Mouse (Mus musculus) Patski (cell line): Measurements from ENCODE around the gene Fam98c. TPM values are rescaled to one million over a fixed set of nuclear protein-coding genes. Genes with fewer than 3 reads are reported as not detected.
"Not testable (repeated sequence)": the region's sequence is repeated elsewhere in the genome, so short reads cannot be mapped to it uniquely, and the experiment has no call there.

Experiments
- ATAC-seq: fragments of 100-300 bp; one replicate; pipeline ENCODE4 v1.8.0; 2021
- CTCF ChIA-PET: fragments of 350-600 bp; sonication (Branson Sonifier 250); formaldehyde crosslinking; loops from one replicate; lab custom pipeline; 2022; ENCODE audit warnings: inconsistent platforms; lab: Charles Lee
- POLR2A ChIA-PET: fragments of 350-600 bp; sonication (Branson Sonifier 250); formaldehyde crosslinking; loops from one replicate; lab custom pipeline; 2022; ENCODE audit warnings: antibody characterized with exemption, inconsistent platforms; lab: Charles Lee
- DNase-seq: peaks from one replicate; pipeline ENCODE4 v3.0.0-alpha.2; 2011; ENCODE audit warnings: low read depth, low spot score
- H3K27me3 ChIP-seq: fragments of 371-371 bp; one replicate; pipeline ENCODE4 v1.5.1; 2021
- CTCF ChIP-seq: fragments of 100-300 bp; IDR thresholded peaks from one replicate; pipeline ENCODE4 v1.5.1; 2021
- in situ Hi-C: fragments of 300-500 bp; cut with MboI; formaldehyde crosslinking; loops from 3 replicates; pipeline ENCODE4 v1.11.1; 2018; ENCODE audit warnings: low pct_unique_long_range_greater_than_20kb, mixed read lengths
- polyA plus RNA-seq: library from polyadenylated mRNA; unstranded; gene quantifications from one replicate; pipeline ENCODE4 v1.2.3, GENCODE M21; 2021

Fam98c gene
- 18.8 TPM for polyA plus RNA-seq

GRCm38 (mm10) chr7:29155838-29156782 lies at the start of gene Fam98c:
Gene Fam98c (minus strand): TSS chr7:29156234.
- DNase-seq, result no peak
- in situ Hi-C loops, result no loop called here

DNA sequence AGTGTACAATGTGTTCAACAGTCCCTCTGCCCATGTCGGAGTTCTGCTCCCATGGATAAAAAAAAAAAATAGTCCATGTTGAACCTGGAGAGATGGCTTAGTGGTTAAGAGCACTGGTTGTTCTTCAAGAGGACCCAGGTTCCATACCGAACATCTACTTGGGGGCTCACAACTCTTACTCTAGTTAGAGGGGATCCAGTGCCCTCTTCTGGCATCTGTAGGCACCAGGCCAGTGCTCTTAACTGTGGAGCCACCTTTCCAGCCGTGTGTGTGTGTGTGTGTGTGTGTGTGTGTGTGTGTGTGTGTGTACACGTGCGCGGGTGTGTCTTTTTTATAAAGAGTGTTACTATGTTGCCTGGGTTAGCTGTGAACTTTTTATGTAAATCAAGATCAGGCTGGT lies 46.5 kb upstream of the Fam98c start:
- peaks cover 7% of the 10 kb centered on the region for H3K27me3 ChIP-seq
- CTCF ChIA-PET, result no interaction called here
- TF ChIP-seq CTCF, result no peak
- DNase-seq (no peak), ATAC-seq (no peak)
- POLR2A ChIA-PET, result interaction anchor here (0.6 kb wide), 1 partner anchor 57 kb away, joined by 4 read pairs; no protein-coding TSS in a partner anchor
- in situ Hi-C loops, result loop anchor here (5.0 kb wide), 1 partner anchor 515 kb away; no protein-coding TSS in a partner anchor

More at GRCm38 (mm10) chr7:29155838-29156782, at the start of gene Fam98c:
- ATAC-seq, result peak; percentile 85
- CTCF ChIA-PET, result interaction anchor here (0.6 to 1.4 kb wide), 4 partner anchors 7 to 146 kb away, joined by 3 to 6 read pairs (median 4); no protein-coding TSS in a partner anchor
- H3K27me3 ChIP-seq, result no peaks in the 10 kb centered on the region
- POLR2A ChIA-PET, result interaction anchor here (0.6 to 1.5 kb wide), 5 partner anchors 12 to 1469 kb away, joined by 3 to 14 read pairs (median 3); no protein-coding TSS in a partner anchor
- TF ChIP-seq CTCF, result no peak

DNA sequence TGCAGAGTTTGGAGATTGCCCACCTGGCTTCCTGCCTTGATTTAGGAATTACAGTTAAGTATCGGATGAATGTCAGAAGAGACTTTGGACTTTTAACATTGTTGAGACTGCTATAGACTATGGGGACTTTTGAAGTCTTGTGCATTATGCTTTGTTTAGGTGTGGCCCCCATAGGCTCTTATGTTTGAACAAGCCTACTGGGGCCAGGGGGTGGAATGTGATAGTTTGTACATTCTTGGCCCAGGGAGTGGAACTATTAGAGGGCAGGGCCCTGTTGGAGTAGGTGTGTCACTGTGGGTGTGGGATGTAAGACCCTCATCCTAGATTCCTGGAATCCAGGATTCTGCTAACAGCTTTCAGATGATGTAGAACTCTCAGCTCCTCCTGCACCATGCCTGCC lies 38.2 kb upstream of the Fam98c start:
- ATAC-seq, H3K27me3 ChIP-seq, DNase-seq, in situ Hi-C loops, CTCF ChIA-PET, POLR2A ChIA-PET: not testable (repeated sequence)

DNA sequence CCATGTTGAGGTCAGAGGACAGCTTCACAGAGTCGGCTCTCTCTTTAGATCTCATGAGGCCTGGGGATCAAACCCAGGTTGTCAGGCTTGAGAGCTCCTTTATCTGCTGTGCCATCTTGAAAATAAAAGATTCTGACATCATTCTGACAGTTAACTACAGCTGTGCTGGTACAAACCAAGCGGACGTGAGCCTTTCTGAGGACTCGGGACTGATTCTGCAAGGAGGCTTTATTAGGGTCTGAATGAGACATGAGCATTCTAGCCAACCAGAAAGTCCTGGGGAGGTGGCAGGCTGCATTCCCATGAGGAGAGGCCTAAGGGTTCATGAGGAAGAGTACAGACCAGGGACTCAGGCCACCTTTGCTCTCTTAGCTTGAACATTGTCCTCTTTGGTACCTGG lies 25.3 kb upstream of the Fam98c start:
- ATAC-seq, POLR2A ChIA-PET, H3K27me3 ChIP-seq, DNase-seq: not testable (repeated sequence)
- in situ Hi-C loops, result loop anchor here (5.0 kb wide), 1 partner anchor 106 kb away; the partner anchor contains the start of gene Ppp1r14a
- CTCF ChIA-PET, result interaction anchor here (1.5 kb wide), 1 partner anchor 116 kb away, joined by 6 read pairs; no protein-coding TSS in a partner anchor

GRCm38 (mm10) chr7:29180854-29181236 lies 24.8 kb upstream of the Fam98c start:
- CTCF ChIA-PET, result interaction anchor here (1.2 to 1.5 kb wide), 2 partner anchors 116 to 120 kb away, joined by 4 to 6 read pairs; no protein-coding TSS in a partner anchor
- in situ Hi-C loops, result loop anchor here (5.0 kb wide), 1 partner anchor 106 kb away; the partner anchor contains the start of gene Ppp1r14a
- POLR2A ChIA-PET, result interaction anchor here (1.5 kb wide), 1 partner anchor 11 kb away, joined by 7 read pairs; the partner anchor contains the start of genes Ggn and Spred3
- DNase-seq (no peak), ATAC-seq (peak; percentile 9)
- no peaks in the 10 kb centered on the region for H3K27me3 ChIP-seq
- TF ChIP-seq CTCF, result no peak

DNA sequence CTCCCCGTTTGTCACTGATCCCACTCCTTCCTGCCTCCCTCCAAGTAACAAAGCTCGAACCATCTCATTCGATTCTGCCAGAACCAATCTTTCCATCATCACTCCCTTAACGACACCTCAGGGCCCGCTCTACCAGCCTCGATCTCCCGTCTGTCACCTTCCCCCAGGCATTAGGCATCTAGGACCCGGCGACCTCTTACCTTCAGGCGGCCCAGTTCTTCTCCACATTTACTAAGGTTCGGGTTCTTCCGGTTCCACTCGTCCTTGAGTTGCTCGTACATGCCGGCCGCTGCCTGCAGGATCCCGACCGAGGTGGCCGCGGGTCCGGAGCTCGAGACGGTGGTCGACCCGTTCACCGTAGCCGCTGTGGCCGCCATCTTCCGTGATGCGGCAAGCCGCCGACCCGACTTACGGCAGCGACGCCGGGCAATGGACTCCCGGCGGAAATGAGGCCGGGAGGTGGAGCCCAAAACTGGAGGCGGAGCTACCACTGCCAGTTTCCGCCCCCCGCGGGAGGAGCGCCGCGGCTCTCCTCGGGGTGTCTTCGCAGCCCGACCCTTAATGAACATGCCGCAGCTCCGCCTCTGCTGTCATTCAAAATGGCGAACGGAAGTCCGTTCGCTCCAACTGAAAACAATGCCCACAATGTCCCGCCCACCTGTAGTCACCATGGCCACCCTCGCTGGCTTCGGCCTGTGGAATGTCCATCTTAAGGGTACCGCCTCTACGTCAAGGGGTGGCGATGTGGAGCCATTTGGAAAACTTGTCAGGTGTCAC lies 24.2 kb upstream of the Fam98c start, which contains the start of gene Psmd8:
Psmd8 (minus strand) TSS at position 625 of the 777 bp plus-strand sequence.
- DNase-seq (peak; percentile 94), ATAC-seq (peak; percentile 88)
- in situ Hi-C loops, result loop anchor here (5.0 kb wide), 1 partner anchor 107 kb away; the partner anchor contains the start of gene Ppp1r14a
- ChIA-PET CTCF (interaction anchor here (1.2 to 2.3 kb wide), 4 partner anchors 10 to 121 kb away, joined by 4 to 9 read pairs (median 5); partner anchors contain the start of genes Ggn and Spred3), POLR2A (interaction anchor here (1.1 to 1.5 kb wide), 2 partner anchors 10 to 67 kb away, joined by 3 to 7 read pairs; partner anchors contain the start of genes Ggn and Spred3)
- no peak for TF ChIP-seq CTCF
- H3K27me3 ChIP-seq, result no peaks in the 10 kb centered on the region

- ChIA-PET POLR2A (interaction anchor here (1.1 to 1.5 kb wide), 2 partner anchors 9 to 68 kb away, joined by 3 to 7 read pairs; partner anchors contain the start of genes Ggn and Spred3), CTCF (interaction anchor here (1.1 to 2.3 kb wide), 4 partner anchors 9 to 112 kb away, joined by 4 to 9 read pairs (median 4); partner anchors contain the start of genes Ggn and Spred3)
- no peaks in the 10 kb centered on the region for H3K27me3 ChIP-seq
- DNase-seq (no peak), ATAC-seq (no peak)
- no peak for TF ChIP-seq CTCF
- in situ Hi-C loops, result loop anchor here (5.0 kb wide), 1 partner anchor 63 kb away; no protein-coding TSS in a partner anchor
These were observed 23.3 kb upstream of the Fam98c start for GRCm38 (mm10) chr7:29179323-29179722.

DNA sequence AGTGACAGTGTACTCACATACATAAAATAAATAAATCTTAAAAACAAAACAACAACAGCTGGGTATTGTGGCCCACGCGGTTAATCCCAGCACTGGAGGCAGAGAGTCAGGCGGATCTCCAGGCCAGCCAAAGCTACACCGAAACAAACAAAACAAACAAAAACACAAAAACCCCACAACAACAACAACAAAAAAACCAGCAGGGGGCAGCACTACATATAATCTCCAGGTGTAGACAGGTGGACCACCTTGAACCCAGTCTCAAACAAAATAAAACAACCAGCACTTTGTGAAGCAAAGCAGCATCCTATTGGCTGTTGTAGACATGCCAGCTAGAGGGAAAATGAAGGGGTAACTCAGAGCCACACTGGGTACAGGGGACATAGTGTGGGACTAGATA lies 22.1 kb upstream of the Fam98c start:
- ATAC-seq, result no peak
- in situ Hi-C loops, result loop anchor here (5.0 kb wide), 1 partner anchor 64 kb away; no protein-coding TSS in a partner anchor

DNA sequence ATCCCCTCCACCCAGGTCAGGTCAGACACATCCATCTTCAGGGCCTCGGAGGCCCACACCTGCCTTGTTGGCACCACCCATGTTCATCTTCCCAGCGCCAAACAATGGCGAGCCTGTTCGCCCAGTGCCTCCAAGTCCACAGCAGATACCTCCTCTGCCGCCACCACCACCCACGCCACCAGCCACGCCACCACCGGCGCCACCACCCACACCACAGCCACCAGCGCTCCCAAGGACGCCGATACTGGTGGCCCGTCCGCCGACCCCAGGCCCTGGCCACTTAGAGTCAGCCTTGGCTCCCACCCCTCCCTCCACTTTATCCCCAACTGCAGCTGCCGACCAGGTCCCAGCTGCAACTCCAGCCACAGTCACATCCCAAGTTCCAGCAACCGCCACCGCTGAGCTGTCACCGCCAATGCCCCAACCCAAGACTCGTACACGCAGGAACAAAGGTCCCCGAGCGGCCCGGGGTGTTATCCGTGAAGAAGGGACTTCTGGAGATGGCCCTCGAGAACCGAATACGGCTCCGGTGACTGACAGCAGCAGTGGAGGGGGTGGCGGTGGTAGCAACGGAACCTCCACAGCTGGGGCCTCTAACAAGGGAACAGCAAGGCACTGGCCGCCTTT lies 16.5 kb upstream of the Fam98c start:
- POLR2A ChIA-PET, result no interaction called here
- CTCF ChIA-PET, result no interaction called here
- in situ Hi-C loops, result no loop called here
- DNase-seq (no peak), ATAC-seq (no peak)
- no peak for TF ChIP-seq CTCF
- H3K27me3 ChIP-seq, result no peaks in the 10 kb centered on the region

More for the DNA sequence above, 22.1 kb upstream of the Fam98c start:
- no peak for DNase-seq
- ChIA-PET POLR2A (no interaction called here), CTCF (interaction anchor here (0.8 to 2.3 kb wide), 3 partner anchors 52 to 123 kb away, joined by 4 read pairs; no protein-coding TSS in a partner anchor)
- no peak for TF ChIP-seq CTCF
- no peaks in the 10 kb centered on the region for H3K27me3 ChIP-seq
